Mouse (Mus musculus) E14TG2a.4 (cell line): ENCODE measurements around the gene Pidd1.

Experiments used
- CTCF ChIP-seq: conservative IDR thresholded peaks from 2 replicates; pipeline ENCODE4 v1.5.1; 2014; ENCODE audit warnings: low read length
- NANOG ChIP-seq: IDR thresholded peaks from 2 replicates; pipeline ENCODE4 v1.6.1; 2014; ENCODE audit warnings: borderline replicate concordance, low read length, mixed read lengths
- POU5F1 ChIP-seq: IDR thresholded peaks from 2 replicates; pipeline ENCODE4 v1.6.1; 2014; ENCODE audit warnings: low read length, borderline replicate concordance

DNA sequence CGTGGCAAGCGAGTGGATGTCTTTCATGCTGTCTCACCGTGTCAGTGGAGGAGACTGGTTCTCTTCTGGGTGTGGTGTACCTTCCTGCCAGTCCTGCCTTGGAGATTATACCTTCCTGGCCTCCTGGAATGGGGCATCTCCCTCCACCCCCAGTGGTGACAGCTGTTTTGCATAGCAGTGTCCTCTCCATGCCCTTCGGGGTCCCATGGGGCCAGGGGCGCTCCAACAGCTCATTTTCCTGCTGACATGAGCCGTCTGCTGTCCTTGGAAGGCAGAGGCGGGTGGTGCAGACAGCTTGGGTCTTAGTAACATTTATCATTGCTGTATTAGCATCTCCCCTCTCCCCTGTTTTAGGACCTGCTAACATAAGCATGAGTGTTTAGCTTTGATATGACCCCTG is 43.3 kb upstream of the Pidd1 start:
- TF ChIP-seq CTCF (no peak), NANOG (no peak), POU5F1 (no peak)
